Mouse (Mus musculus) urinary bladder, adult 18-20 months (tissue): Measurements from ENCODE around the gene Arrdc2.

ENCODE experiments used
- DNase-seq, 2 experiments: peaks; one replicate each; pipeline ENCODE4 v3.0.0; 2022; ENCODE audit warnings: low spot score in 2 of 2, mixed read lengths in 2 of 2

Gene Arrdc2

DNA sequence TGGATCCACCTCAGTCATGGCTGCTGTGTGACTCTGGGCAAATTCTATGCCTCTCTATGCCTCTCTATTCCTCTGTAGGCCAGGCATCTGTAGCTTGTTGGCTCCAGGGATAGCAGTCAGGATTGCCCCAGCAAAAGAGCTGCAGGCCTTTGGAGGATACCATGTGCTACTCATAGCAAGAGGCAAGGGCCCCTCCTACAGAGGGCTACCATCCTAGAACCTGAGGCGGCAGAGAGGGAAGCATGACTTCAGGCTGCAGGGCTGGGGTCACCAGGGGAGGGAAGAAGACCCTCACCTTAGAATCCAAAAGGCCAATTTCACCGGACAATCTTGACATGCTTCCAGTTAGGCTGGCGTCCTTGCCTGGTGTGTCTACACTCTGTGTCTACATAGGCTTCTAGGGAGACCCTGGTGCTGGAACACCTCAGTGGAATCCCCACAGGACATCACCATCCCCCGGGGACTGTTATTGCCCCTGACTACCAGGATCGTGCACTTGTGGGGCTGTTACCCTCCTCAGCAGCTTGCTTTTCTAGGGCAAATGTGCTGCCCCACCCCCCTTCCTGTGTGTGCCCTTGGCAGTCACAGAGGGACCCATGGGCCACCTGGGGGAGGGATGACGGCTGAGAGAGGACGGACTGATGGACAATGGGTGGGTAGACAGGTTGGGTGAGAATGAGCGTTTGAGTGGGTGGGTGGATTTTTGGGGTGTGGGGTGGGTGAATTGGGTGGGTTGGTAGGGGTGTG lies 30.4 kb downstream of the Arrdc2 start:
- DNase-seq = no peak

DNA sequence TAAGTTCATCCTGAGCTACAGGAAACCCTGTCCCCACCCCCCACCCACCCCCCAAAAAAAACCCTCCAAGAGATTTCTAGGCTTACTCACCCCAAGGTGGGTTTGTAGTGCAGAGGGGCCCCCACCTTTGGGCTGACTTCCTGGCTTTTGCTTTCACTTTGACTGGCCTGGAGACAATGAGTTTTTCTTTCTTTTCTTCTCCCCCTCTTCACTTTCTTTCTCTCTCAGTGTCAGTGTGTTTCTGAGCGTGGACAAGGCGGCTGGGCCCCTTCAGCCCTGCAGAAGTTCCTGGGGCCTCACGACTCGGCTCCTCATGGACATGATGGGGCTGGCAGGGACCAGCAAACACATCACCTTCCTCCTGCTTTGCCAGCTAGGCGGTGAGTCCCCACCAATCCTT lies 31.3 kb downstream of the Arrdc2 start, which contains the start of gene Il12rb1:
Gene Il12rb1 (plus strand): TSS at position 211 of the 400 bp plus-strand sequence.
- no peak for DNase-seq

DNA sequence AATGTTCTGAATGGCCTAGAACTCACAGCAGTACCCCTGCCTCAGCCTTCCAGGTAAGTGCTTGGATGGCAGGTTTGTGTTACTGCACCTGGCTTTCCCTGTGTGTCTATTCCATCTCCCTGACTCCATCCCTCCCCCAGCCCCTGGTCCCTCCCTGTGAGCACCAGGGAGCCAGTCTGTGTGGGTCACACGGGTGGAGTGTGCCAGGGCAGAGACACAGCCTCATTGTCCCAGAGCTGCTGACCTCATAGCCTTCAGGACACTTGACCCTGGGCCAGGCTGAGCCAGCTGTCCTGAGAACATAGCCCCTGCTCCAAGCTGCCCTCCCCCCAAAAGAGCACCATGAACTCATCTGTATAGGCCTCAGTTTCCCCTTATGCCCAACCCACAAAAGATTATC lies 32.2 kb downstream of the Arrdc2 start:
- DNase-seq = no peak

- DNase-seq = no peak
Measured at GRCm38 (mm10) chr8:70806541-70806940, 33.0 kb downstream of the Arrdc2 start.

DNA sequence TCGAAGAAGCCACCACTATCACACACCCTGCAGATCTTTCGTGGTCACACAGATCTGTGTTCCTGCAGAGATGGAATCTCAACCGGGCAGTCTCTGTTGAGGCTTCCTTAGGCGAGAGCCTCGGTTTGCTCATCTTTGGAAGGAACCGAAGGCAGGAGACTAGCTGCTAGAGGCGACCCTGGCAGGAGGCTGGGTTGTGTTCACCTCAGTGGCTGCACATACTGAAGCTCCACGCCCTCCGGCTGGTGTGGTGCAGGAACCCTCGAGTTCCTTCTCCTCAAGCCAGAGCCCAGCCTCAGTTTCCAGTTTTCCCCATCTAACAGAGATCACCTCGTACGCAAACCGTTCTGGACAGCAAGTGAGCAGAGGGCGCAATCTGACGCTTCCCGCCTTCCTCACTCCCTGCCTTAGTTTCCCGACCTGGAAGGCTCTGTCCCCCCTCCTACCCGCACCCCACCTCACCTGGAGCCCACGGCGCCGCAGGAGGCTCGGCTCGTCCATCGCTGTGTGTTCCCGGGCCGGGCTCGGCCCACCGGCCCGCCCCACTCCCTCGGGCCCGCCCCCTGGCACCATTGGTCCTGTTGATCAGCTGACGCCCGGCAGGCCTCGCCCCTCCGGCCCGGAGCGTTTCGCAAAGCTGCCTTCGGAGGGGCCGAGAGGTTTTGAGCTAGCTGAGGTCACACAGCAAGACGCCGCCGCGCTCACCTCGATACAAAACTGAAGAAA lies 34.9 kb downstream of the Arrdc2 start, which contains the start of gene Mast3:
Gene Mast3 (minus strand): TSS at position 574 of the 726 bp plus-strand sequence.
- DNase-seq = peak; percentile 70 to 83

DNA sequence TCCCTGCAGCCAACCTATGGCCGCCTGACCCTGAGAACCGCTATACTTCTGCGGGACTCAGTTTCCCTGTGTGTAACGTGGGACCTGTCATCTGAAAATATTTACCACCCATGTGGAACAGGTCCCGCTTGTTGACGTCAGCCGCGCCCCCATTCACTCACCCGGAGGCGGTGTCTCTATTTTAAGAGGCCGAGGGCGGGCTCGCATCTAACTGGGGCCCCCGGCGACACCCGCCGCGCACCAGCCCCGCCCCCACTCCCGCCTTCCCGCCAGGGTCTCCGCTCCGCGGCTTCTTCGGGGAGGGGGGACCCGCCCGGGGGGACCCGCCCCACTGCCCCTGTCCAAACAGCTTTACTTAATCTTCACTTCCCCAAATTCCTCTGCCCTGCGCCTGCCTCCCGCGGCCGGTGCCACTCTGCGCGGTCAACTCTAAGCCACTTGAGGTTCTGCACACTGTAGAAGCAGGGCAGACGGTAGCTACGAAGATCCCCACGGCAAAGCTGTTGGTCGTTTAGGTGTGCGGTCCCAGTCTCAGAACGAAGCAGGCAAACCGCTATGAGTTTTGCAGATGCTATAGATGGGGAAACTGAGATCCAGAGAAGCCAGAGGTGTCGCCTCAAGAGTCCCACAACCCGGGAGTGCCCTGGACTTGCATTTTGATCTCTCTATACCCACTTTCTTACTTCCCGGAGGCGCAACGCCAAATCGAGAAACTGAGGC lies 35.6 kb downstream of the Arrdc2 start:
- peak; percentile 34 to 37 for DNase-seq

DNA sequence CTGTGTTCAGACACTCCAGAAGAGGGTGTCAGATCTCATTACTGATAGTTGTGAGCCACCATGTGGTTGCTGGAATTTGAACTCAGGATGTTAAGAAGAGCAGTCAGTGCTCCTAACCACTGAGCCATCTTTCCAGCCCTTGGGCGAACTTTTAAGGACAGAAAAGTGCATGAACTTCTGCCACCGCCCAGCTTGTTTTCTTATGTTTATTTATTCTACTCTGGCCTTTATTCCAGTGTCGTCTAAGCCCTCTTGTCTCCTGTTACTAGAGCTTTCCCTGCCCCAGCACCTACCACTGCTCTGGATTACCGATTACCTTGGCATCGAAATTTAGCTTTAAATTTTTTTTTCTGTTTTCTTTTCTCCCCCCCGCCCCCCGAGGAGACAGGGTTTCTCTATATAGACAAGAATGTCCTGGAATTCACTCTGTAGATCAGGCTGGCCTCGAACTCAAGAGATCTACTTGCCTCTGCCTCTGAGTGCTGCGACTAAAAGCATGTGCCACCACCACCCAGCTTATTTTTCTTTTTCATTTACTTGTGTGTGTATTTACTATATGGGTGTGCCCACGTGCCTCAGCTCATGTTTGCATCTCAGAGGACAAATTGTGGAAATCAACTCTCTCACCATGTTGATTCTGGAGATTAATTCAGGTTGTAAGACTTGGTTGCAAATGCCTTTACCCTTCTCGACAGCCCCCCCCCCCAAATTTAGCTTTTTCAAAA lies 36.6 kb downstream of the Arrdc2 start:
- no peak for DNase-seq

GRCm38 (mm10) chr8:70801830-70802229 lies 37.7 kb downstream of the Arrdc2 start:
- DNase-seq = no peak

GRCm38 (mm10) chr8:70801156-70801555 lies 38.4 kb downstream of the Arrdc2 start:
- no peak for DNase-seq

DNA sequence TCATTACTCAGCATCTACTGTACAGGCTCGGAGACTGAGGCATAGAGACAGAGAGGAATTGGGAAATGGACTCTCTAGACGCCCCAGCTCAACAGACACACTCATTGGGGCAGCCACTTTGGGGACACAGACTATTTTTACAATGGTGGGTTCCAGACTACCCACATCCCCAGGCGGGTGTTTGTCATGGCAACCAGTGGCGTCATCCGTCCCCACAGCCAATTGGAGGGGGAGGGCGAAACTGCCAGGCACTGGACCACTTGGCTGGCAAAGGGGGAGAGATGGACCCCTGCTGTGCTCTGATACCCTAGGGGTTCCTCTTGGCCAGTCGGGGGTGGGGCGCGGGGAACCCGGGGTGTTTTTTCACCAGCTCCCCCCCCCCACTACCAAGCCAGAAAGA lies 38.9 kb downstream of the Arrdc2 start:
- DNase-seq = no peak

- no peak for DNase-seq
Measured at GRCm38 (mm10) chr8:70798281-70798680, 41.2 kb downstream of the Arrdc2 start.

GRCm38 (mm10) chr8:70797081-70798070 lies 42.1 kb downstream of the Arrdc2 start:
- peak; percentile 87 to 89 for DNase-seq

DNA sequence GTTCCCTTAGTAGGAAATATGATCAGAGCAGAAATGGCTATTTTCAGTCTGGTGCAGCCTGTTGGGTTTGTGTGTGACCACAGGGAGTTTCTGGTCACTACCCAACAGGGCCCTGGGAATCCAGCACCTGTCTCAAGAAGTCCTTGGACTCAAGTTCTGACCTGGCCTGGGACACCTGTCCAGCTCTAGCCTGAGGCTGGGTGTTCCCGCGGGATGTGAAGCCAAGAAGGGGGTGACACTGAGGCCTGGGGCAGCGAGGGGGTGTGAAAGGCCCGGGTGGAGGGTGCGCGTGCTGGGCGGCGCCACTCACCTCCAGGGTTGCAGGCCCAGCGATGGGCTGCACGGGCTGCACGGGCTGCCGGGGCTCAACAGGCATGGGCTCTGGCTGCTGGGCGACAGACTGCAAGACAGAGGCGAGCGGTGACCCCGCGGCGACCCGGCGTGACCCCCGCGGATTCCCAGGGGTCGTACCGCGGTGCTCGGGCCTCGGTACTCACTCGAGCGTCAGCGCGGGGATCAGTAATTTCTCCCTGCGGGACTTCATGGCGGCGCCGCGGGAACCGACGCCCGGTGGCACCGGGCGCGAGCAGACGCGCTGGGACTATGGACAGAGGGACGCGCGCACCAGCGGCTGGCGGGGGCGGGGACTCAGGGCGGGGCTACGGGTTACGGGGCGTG lies 43.0 kb downstream of the Arrdc2 start:
- no peak for DNase-seq

GRCm38 (mm10) chr8:70795370-70795769 lies 44.1 kb downstream of the Arrdc2 start:
- no peak for DNase-seq

DNA sequence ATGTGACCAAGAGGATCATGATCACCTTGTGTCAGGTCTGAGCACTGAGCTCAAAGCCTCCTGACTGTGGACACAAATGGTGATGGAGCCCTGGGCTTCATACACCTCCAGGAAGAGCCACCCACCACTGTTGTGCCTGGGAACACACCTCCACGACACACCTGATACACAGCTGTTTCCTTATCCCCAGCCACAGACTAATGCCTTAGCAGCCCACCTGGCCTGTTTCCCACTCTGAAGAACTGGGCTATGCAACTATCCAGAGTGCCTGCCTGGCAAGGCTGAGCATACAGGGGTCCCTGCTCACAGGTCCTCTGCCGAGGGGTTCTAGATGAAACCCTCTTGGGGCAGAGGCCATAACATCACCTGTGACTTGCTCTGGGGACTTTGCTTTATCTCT lies 45.3 kb downstream of the Arrdc2 start:
- DNase-seq = no peak

DNA sequence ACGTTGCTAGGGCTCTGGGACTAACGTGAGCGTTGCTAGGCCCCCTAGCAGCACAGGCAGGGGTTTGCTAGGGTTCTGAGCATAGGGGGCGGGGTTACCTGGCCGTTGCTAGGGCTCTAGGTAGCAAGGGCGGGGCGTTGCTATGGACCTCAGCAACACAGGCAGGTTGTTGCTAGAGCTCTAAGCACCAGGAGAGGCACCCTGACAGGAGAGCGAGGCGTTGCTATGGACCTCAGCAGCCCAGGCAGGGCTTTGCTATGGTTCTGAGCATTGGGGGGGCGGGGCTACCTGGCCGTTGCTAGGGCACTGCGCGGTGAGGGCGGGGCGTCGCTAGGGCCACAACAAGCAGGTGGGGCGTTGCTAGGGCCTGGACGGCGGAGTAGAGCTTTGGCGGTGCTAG lies 46.8 kb downstream of the Arrdc2 start:
- DNase-seq = peak in 1 of 2 experiments; percentile 78

DNA sequence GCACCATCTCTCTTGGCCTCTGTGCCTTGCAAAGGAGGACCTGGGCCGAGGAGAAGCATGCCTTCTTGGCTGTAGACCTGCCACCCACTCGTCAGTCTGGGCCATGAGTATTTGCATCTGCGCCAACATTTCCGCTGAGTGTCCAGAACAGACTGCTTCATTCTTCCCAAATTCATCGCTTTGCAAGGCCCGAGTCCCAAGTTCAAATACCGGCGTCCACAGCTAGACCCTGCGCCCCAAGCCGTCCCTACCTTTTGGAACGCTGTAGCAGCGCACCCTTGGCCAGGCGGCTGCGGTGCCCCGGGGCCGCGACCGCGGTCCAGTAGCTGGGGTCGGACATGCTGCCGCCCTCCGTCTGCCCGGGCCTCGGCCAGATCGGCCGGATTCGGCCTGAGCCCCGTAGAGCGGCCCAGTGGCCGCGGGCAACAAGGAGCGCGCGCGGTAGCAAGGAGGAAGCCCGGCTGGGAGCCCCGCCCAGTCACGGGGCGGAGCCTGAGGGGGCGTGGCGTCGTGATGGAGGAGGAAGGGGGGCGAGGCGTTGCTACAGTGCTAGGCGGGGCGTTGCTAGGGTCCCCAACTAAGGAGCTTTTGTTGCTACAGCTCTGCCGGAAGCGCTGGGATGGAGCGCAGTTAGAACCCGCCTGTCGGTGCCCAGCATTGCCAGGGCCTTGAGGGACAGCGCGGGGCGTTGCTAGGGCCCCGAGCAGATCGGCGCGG lies 47.4 kb downstream of the Arrdc2 start:
- DNase-seq = peak; percentile 96 to 99

DNA sequence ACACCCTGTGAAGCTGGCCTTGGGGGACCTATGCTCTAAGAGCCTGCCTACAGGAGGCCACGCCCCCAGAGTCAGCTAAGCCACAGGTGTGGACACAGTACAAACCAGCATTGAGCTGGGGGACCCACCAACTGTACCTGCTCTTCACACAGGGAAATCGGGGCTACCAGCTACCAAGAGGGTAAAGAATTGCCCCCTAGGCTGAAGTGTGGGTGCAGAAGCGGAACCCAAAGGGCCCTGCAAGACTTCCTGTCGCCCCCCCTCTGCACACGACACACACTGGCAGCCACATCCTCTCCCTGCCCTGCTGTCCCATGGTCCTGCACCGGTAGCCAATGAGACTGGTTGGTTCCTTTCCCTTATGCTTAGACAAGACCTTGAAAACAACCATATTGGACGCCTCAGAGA lies 48.2 kb downstream of the Arrdc2 start:
- DNase-seq = peak in 1 of 2 experiments; percentile 38

DNA sequence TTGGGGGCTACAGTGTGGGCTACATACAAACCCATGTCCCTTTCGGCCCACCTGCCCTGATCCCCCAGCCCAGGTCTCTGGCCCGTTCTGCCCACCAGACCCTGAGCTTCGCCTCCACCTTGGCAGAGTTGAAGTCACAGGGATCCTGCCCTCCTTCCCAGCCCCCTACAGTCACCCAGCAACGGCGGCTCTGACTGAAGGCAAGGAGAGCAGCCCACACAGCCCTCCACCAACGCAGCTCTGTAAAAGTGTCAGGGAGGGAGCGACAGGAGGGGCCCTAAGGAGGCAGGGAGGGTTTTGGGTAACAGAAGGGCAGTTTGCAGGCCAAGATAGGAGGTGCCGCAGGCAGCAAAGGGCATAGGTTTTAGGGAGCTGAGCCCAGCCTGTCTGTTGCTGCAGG lies 48.7 kb downstream of the Arrdc2 start:
- DNase-seq = no peak
